Comparison of ENCODE assay signal across 19 mouse cellular contexts in the genomic region with DNA sequence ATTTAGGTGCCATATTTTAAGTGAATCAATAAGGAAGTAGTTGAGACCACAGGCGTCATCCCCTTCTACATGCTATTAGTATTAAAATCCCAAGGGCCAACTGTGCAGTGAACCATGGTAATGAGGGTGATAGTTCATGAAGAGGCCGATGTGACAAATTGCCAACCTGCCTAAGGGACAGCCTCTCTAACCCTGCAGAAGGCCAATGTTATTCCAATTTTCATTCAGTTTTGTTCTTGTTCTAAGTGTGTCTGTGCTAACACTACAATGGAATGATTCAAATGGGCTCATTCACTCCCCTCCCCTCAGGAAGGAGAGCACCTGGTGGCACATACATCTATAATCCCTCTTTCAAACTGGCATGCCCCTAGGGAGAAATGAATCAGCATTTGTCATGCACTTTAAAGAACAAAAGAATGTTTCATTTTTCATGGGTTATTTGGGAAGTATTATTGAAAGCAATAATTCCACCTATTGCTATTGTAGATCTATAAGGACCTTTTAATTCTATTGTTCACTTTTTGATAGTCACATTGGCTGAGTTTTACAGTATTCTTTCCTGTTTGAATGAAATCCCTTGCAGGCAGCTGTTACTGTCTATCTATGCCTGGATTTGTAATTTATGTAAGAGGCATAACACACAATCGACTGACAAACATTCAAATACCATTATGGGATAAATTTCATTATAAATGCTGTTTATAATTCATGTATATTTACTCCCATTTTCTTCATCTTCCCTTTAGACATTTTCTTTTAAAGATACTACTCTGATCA.
DNase-seq lines count a peak whose midpoint lies in the region; ATAC-seq and TF ChIP-seq lines count a peak whose summit lies in the region.
"Had no signal": no experiment of that assay in that cellular context is flagged by ENCODE, and none has a peak within 500 bp of the region (broad histone marks: within the 10 kb centered on the region; RNA-seq: fewer than 3 reads in every experiment).

No protein-coding gene starts in this region.

- no peaks in the 10 kb centered on the region for H3K36me3 ChIP-seq in kidney, embryonic 15.5 days
- H3K36me3 ChIP-seq in embryonic facial prominence, embryonic 14.5 days (ENCODE audit: control insufficient read depth, insufficient read depth, low read length) = no peaks in the 10 kb centered on the region
- H3K36me3 ChIP-seq in neural tube, embryonic 11.5 days (ENCODE audit: control insufficient read depth, insufficient read depth, low read length) = no peaks in the 10 kb centered on the region
- H3K36me3 ChIP-seq in thymus, adult 2 months (ENCODE audit: control insufficient read depth, insufficient read depth, low read length) = no peaks in the 10 kb centered on the region
- H3K36me3 ChIP-seq: G1E; intestine, embryonic 15.5 days; limb, embryonic 15.5 days had no signal

- 32% methylated on average over 3 of the region's 3 CpGs for WGBS in kidney, embryonic 15.5 days
- 37% methylated on average over 3 of the region's 3 CpGs for WGBS in embryonic facial prominence, embryonic 14.5 days
- 13% methylated on average over 3 of the region's 3 CpGs for WGBS in neural tube, embryonic 11.5 days
- WGBS in thymus, adult 2 months = 87% methylated on average over 3 of the region's 3 CpGs

- no peaks in the 10 kb centered on the region for H3K27me3 ChIP-seq in kidney, embryonic 15.5 days
- no peaks in the 10 kb centered on the region for H3K27me3 ChIP-seq in embryonic facial prominence, embryonic 14.5 days (replicated peaks; ENCODE audit: control insufficient read depth, insufficient read depth, low read length)
- no peaks in the 10 kb centered on the region for H3K27me3 ChIP-seq in neural tube, embryonic 11.5 days (ENCODE audit: control insufficient read depth, insufficient read depth, low read length)
- H3K27me3 ChIP-seq in thymus, adult 2 months (ENCODE audit: control insufficient read depth, insufficient read depth, low read length) = no peaks in the 10 kb centered on the region
- H3K27me3 ChIP-seq: intestine, embryonic 15.5 days; limb, embryonic 15.5 days had no signal

- no peak for TF ChIP-seq CTCF in thymus, adult 2 months (IDR thresholded peaks at IDR 0.05; ENCODE audit: borderline replicate concordance, control insufficient read depth, extremely low read depth, insufficient read depth, low read length, poor library complexity)

- no peaks in the 10 kb centered on the region for H3K9me3 ChIP-seq in kidney, embryonic 15.5 days (replicated peaks)
- H3K9me3 ChIP-seq in embryonic facial prominence, embryonic 14.5 days (ENCODE audit: control insufficient read depth, low read length) = no peaks in the 10 kb centered on the region
- H3K9me3 ChIP-seq in neural tube, embryonic 11.5 days (ENCODE audit: control insufficient read depth, low read length) = no peaks in the 10 kb centered on the region
- H3K9me3 ChIP-seq: G1E; intestine, embryonic 15.5 days; limb, embryonic 15.5 days had no signal

- TF ChIP-seq POLR2A in thymus, adult 2 months (IDR thresholded peaks at IDR 0.05; ENCODE audit: control insufficient read depth, extremely low read depth, insufficient read depth, low read length, poor library complexity) = no peak

- no peak overlapping the region for H3K4me2 ChIP-seq in kidney, embryonic 15.5 days
- no peak overlapping the region for H3K4me2 ChIP-seq in embryonic facial prominence, embryonic 14.5 days (ENCODE audit: low read depth, low read length)
- H3K4me2 ChIP-seq in neural tube, embryonic 11.5 days (ENCODE audit: low read depth) = no peak overlapping the region
- H3K4me2 ChIP-seq: intestine, embryonic 15.5 days; limb, embryonic 15.5 days; lung, embryonic 14.5 days had no signal

- H3K9ac ChIP-seq in kidney, embryonic 15.5 days = no peak overlapping the region
- no peak overlapping the region for H3K9ac ChIP-seq in embryonic facial prominence, embryonic 14.5 days (ENCODE audit: low read depth, low read length)
- no peak overlapping the region for H3K9ac ChIP-seq in neural tube, embryonic 11.5 days (ENCODE audit: low read length)
- H3K9ac ChIP-seq: intestine, embryonic 15.5 days; limb, embryonic 15.5 days; lung, embryonic 14.5 days had no signal

- DNase-seq in kidney, adult 9 months = peak; percentile 9
- peak; percentile 5 for DNase-seq in Muller cell, postnatal 12 days (ENCODE audit: inconsistent ontology term)
- peak; percentile 16 for DNase-seq in embryonic facial prominence, embryonic 14.5 days (ENCODE audit: low spot score)
- DNase-seq in neural tube, embryonic 11.5 days (ENCODE audit: low spot score) = peak; percentile 82
- no peak for DNase-seq in thymus, postnatal 25 days
- DNase-seq in thymus, adult 2 months = no peak
- DNase-seq in lung, adult 18-20 months = no peak
- DNase-seq: adrenal gland, postnatal 25 days; cerebellum, postnatal 25 days; heart, adult 2 months; heart, postnatal 10 days; layer of hippocampus, postnatal 36 days; lung, embryonic 14.5 days; right cerebral cortex, adult 18-20 months had no signal

- no peak overlapping the region for H3K27ac ChIP-seq in kidney, embryonic 15.5 days
- H3K27ac ChIP-seq in embryonic facial prominence, embryonic 14.5 days (replicated peaks; ENCODE audit: low read depth, low read length) = no peak overlapping the region
- 0 out of 2 replicates have a peak overlapping the region, but pooled peaks have one; percentile 34 for H3K27ac ChIP-seq in neural tube, embryonic 11.5 days (ENCODE audit: low read depth, low read length)
- H3K27ac ChIP-seq in thymus, adult 2 months (ENCODE audit: control insufficient read depth, insufficient read depth, low read length) = no peak overlapping the region
- H3K27ac ChIP-seq: heart, adult 2 months; intestine, embryonic 15.5 days; limb, embryonic 15.5 days; stomach, postnatal 0 days had no signal

- ATAC-seq in kidney, embryonic 15.5 days (replicated peaks; ENCODE audit: low FRiP score) = no peak
- no peak for ATAC-seq in embryonic facial prominence, embryonic 14.5 days (ENCODE audit: low read depth)
- peak; percentile 94 for ATAC-seq in neural tube, embryonic 11.5 days (ENCODE audit: insufficient read depth, low FRiP score, low TSS enrichment)
- ATAC-seq: intestine, embryonic 15.5 days had no signal

- no peaks in the 10 kb centered on the region for H3K4me1 ChIP-seq in kidney, embryonic 15.5 days
- no peaks in the 10 kb centered on the region for H3K4me1 ChIP-seq in embryonic facial prominence, embryonic 14.5 days (ENCODE audit: control insufficient read depth, insufficient read depth, low read length)
- H3K4me1 ChIP-seq in neural tube, embryonic 11.5 days (ENCODE audit: control insufficient read depth, insufficient read depth, low read length) = peaks cover 4% of the 10 kb centered on the region; the same call in 1 of the 2 replicates
- no peaks in the 10 kb centered on the region for H3K4me1 ChIP-seq in thymus, adult 2 months (replicated peaks; ENCODE audit: control insufficient read depth, insufficient read depth, low read length)
- H3K4me1 ChIP-seq: intestine, embryonic 15.5 days; limb, embryonic 15.5 days had no signal

- no peak overlapping the region for H3K4me3 ChIP-seq in kidney, embryonic 15.5 days (replicated peaks)
- H3K4me3 ChIP-seq in embryonic facial prominence, embryonic 14.5 days (ENCODE audit: low read depth, low read length) = no peak overlapping the region
- no peak overlapping the region for H3K4me3 ChIP-seq in neural tube, embryonic 11.5 days (ENCODE audit: low read depth, low read length)
- H3K4me3 ChIP-seq in thymus, adult 2 months (ENCODE audit: control insufficient read depth, insufficient read depth, low read length) = no peak overlapping the region
- H3K4me3 ChIP-seq: heart, adult 2 months; intestine, embryonic 15.5 days; limb, embryonic 15.5 days had no signal

Comparison
In these comparisons a context has a peak if more than half of its experiments do, and no peak if none do; other contexts are left out.
1. DNase-seq: peak in kidney, adult 9 months (single experiment), Muller cell, postnatal 12 days (single experiment), embryonic facial prominence, embryonic 14.5 days (single experiment) and neural tube, embryonic 11.5 days (single experiment); none in thymus, postnatal 25 days (single experiment), thymus, adult 2 months (single experiment) and lung, adult 18-20 months (0 of 2).